Mouse (Mus musculus): Measurements from ENCODE around the gene Prn. TPM values are rescaled to one million over a fixed set of nuclear protein-coding genes. Genes with fewer than 3 reads are reported as not detected.

The Prn gene
- polyA plus RNA-seq, 1 experiment from 2014 or later: 0.35 TPM

DNA sequence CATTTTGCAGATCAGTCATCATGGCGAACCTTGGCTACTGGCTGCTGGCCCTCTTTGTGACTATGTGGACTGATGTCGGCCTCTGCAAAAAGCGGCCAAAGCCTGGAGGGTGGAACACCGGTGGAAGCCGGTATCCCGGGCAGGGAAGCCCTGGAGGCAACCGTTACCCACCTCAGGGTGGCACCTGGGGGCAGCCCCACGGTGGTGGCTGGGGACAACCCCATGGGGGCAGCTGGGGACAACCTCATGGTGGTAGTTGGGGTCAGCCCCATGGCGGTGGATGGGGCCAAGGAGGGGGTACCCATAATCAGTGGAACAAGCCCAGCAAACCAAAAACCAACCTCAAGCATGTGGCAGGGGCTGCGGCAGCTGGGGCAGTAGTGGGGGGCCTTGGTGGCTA is 26.7 kb downstream of the Prn start:
- peaks cover 14% of the 10 kb centered on the region for H3K36me3 ChIP-seq
- H3K4me2 ChIP-seq: no peak overlapping the region
- no peaks in the 10 kb centered on the region for H3K27me3 ChIP-seq
- no peak overlapping the region for H3K4me3 ChIP-seq
- ATAC-seq (ENCODE audit: insufficient number of reproducible peaks, insufficient read depth, low FRiP score, low TSS enrichment, low read depth): no peak
- no peaks in the 10 kb centered on the region for H3K9me3 ChIP-seq
- WGBS: 97% methylated on average over 10 of the region's 10 CpGs
- no peak overlapping the region for H3K9ac ChIP-seq
- 0 out of 2 replicates have a peak, but pooled peaks cover 8% of the 10 kb centered on the region for H3K4me1 ChIP-seq
- no peak overlapping the region for H3K27ac ChIP-seq

GRCm38 (mm10) chr2:131939404-131940111 is 29.8 kb downstream of the Prn start:
- H3K27me3 ChIP-seq: no peaks in the 10 kb centered on the region
- H3K9ac ChIP-seq: no peak overlapping the region
- H3K27ac ChIP-seq: no peak overlapping the region
- no peaks in the 10 kb centered on the region for H3K4me1 ChIP-seq
- H3K4me2 ChIP-seq: no peak overlapping the region
- WGBS: 38% methylated on average over 8 of the region's 8 CpGs
- H3K9me3 ChIP-seq: no peaks in the 10 kb centered on the region
- ATAC-seq (ENCODE audit: insufficient number of reproducible peaks, insufficient read depth, low FRiP score, low TSS enrichment, low read depth): no peak
- H3K4me3 ChIP-seq: no peak overlapping the region
- H3K36me3 ChIP-seq: peaks cover 14% of the 10 kb centered on the region

DNA sequence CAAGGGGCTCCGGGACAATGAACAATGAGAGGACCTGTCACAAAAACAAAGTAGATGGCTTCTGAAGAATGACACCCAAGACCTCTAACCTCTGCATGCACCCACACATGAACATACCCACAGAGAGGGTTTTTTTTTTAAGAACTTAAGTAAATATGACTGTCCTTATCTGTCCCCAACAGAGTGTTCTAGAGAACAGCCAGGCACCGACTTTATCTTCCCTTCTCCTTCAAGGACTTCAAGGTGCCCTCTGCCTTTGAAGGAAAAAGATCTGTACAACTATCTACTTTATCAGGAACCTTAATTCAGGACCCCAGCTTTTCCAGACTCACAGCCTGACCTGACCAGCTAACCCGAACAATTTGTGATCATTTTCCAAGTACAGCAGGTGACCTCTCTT is 30.7 kb downstream of the Prn start:
- Histone ChIP-seq H3K4me2 (no peak overlapping the region), H3K27me3 (no peaks in the 10 kb centered on the region), H3K9ac (no peak overlapping the region), H3K9me3 (no peaks in the 10 kb centered on the region), H3K36me3 (peaks cover 14% of the 10 kb centered on the region), H3K4me3 (no peak overlapping the region), H3K4me1 (no peaks in the 10 kb centered on the region), H3K27ac (no peak overlapping the region)
- 84% methylated on average over 3 of the region's 3 CpGs for WGBS
- no peak for ATAC-seq (ENCODE audit: insufficient number of reproducible peaks, insufficient read depth, low FRiP score, low TSS enrichment, low read depth)

GRCm38 (mm10) chr2:131941501-131941900 is 31.7 kb downstream of the Prn start:
- no peaks in the 10 kb centered on the region for H3K4me1 ChIP-seq
- no peaks in the 10 kb centered on the region for H3K9me3 ChIP-seq
- ATAC-seq (ENCODE audit: insufficient number of reproducible peaks, insufficient read depth, low FRiP score, low TSS enrichment, low read depth): no peak
- no peak overlapping the region for H3K9ac ChIP-seq
- H3K36me3 ChIP-seq: peaks cover 11% of the 10 kb centered on the region
- no peak overlapping the region for H3K4me3 ChIP-seq
- no peaks in the 10 kb centered on the region for H3K27me3 ChIP-seq
- H3K4me2 ChIP-seq: no peak overlapping the region
- 77% methylated on average over 6 of the region's 6 CpGs for WGBS
- H3K27ac ChIP-seq: no peak overlapping the region

GRCm38 (mm10) chr2:131944370-131944769 is 34.6 kb downstream of the Prn start:
- Histone ChIP-seq H3K9me3 (no peaks in the 10 kb centered on the region), H3K4me3 (no peak overlapping the region), H3K4me2 (no peak overlapping the region), H3K27ac (no peak overlapping the region), H3K27me3 (no peaks in the 10 kb centered on the region), H3K9ac (no peak overlapping the region), H3K4me1 (0 out of 2 replicates have a peak, but pooled peaks cover 3% of the 10 kb centered on the region), H3K36me3 (no peaks in the 10 kb centered on the region)
- WGBS: 33% methylated on average over 1 of the region's 1 CpGs
- ATAC-seq (ENCODE audit: insufficient number of reproducible peaks, insufficient read depth, low FRiP score, low TSS enrichment, low read depth): no peak

DNA sequence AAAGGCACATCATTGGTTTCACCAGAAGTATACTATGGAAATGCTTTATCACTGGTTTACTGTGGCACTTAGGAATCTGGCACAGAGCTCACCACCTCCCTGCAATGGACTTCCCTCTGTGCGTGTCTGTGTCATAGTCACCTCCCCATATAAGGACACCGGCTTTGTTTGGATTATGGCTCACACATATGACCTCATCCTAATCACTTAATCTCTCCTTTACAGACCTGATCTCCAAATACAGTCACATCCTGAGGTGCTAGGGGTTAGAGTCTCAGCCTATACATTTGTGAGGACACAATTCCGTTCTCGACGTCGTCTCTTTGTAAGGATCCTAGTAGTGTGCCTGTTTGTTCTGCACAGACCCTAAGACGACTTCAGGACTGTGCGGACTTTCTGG is 35.5 kb downstream of the Prn start:
- H3K4me1 ChIP-seq: 0 out of 2 replicates have a peak, but pooled peaks cover 7% of the 10 kb centered on the region
- no peak overlapping the region for H3K4me3 ChIP-seq
- H3K4me2 ChIP-seq: no peak overlapping the region
- no peak for ATAC-seq (ENCODE audit: insufficient number of reproducible peaks, insufficient read depth, low FRiP score, low TSS enrichment, low read depth)
- H3K27ac ChIP-seq: no peak overlapping the region
- no peaks in the 10 kb centered on the region for H3K36me3 ChIP-seq
- no peak overlapping the region for H3K9ac ChIP-seq
- H3K27me3 ChIP-seq: peaks cover 3% of the 10 kb centered on the region; the same call in 1 of the 2 replicates
- WGBS: 79% methylated on average over 8 of the region's 8 CpGs
- no peaks in the 10 kb centered on the region for H3K9me3 ChIP-seq

DNA sequence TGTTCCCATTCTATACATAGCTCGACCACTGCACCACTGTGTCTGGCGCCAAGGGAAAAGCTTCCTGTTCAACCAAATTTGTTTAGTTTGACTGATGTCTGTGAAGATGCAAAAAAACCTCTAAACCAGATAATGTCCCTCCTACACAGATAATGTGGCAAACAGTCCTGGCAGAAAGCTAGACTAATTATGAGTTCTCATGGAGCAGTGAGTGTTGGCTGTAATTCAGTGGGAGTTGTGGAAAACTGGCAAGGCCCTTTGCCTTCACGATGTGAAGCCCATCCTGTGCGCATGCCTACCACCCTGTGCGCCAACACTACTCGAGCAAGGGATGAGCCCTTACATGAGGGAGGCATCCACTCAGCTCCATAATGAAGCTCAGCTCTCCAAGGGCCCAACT is 36.0 kb downstream of the Prn start:
- H3K4me2 ChIP-seq: no peak overlapping the region
- no peak overlapping the region for H3K27ac ChIP-seq
- no peak overlapping the region for H3K9ac ChIP-seq
- H3K4me1 ChIP-seq: 0 out of 2 replicates have a peak, but pooled peaks cover 12% of the 10 kb centered on the region
- H3K27me3 ChIP-seq: peaks cover 8% of the 10 kb centered on the region
- H3K36me3 ChIP-seq: no peaks in the 10 kb centered on the region
- no peak overlapping the region for H3K4me3 ChIP-seq
- no peaks in the 10 kb centered on the region for H3K9me3 ChIP-seq
- 89% methylated on average over 6 of the region's 6 CpGs for WGBS
- ATAC-seq (ENCODE audit: insufficient number of reproducible peaks, insufficient read depth, low FRiP score, low TSS enrichment, low read depth): no peak

- Histone ChIP-seq H3K9ac (no peak overlapping the region), H3K27ac (no peak overlapping the region), H3K4me2 (no peak overlapping the region), H3K27me3 (peaks cover 13% of the 10 kb centered on the region), H3K36me3 (no peaks in the 10 kb centered on the region), H3K9me3 (no peaks in the 10 kb centered on the region), H3K4me3 (no peak overlapping the region), H3K4me1 (0 out of 2 replicates have a peak, but pooled peaks cover 13% of the 10 kb centered on the region)
- ATAC-seq (ENCODE audit: insufficient number of reproducible peaks, insufficient read depth, low FRiP score, low TSS enrichment, low read depth): no peak
- WGBS: 84% methylated on average over 16 of the region's 16 CpGs
Observed at GRCm38 (mm10) chr2:131946351-131946750, 36.6 kb downstream of the Prn start.

GRCm38 (mm10) chr2:131948156-131948555 is 38.4 kb downstream of the Prn start:
- WGBS: 77% methylated on average over 3 of the region's 3 CpGs
- H3K4me3 ChIP-seq: no peak overlapping the region
- no peak overlapping the region for H3K9ac ChIP-seq
- H3K4me1 ChIP-seq: peaks cover 20% of the 10 kb centered on the region; the same call in 1 of the 2 replicates
- H3K4me2 ChIP-seq: no peak overlapping the region
- no peaks in the 10 kb centered on the region for H3K9me3 ChIP-seq
- no peak for ATAC-seq (ENCODE audit: insufficient number of reproducible peaks, insufficient read depth, low FRiP score, low TSS enrichment, low read depth)
- H3K36me3 ChIP-seq: no peaks in the 10 kb centered on the region
- no peak overlapping the region for H3K27ac ChIP-seq
- peaks cover 31% of the 10 kb centered on the region for H3K27me3 ChIP-seq

- WGBS: 58% methylated on average over 11 of the region's 11 CpGs
- Histone ChIP-seq H3K36me3 (no peaks in the 10 kb centered on the region), H3K4me1 (peaks cover 24% of the 10 kb centered on the region; the same call in 1 of the 2 replicates), H3K9ac (no peak overlapping the region), H3K9me3 (no peaks in the 10 kb centered on the region), H3K27ac (no peak overlapping the region), H3K4me3 (no peak overlapping the region), H3K4me2 (no peak overlapping the region), H3K27me3 (peaks cover 40% of the 10 kb centered on the region)
- ATAC-seq (ENCODE audit: insufficient number of reproducible peaks, insufficient read depth, low FRiP score, low TSS enrichment, low read depth): no peak
Observed at GRCm38 (mm10) chr2:131948916-131949639, 39.3 kb downstream of the Prn start.

DNA sequence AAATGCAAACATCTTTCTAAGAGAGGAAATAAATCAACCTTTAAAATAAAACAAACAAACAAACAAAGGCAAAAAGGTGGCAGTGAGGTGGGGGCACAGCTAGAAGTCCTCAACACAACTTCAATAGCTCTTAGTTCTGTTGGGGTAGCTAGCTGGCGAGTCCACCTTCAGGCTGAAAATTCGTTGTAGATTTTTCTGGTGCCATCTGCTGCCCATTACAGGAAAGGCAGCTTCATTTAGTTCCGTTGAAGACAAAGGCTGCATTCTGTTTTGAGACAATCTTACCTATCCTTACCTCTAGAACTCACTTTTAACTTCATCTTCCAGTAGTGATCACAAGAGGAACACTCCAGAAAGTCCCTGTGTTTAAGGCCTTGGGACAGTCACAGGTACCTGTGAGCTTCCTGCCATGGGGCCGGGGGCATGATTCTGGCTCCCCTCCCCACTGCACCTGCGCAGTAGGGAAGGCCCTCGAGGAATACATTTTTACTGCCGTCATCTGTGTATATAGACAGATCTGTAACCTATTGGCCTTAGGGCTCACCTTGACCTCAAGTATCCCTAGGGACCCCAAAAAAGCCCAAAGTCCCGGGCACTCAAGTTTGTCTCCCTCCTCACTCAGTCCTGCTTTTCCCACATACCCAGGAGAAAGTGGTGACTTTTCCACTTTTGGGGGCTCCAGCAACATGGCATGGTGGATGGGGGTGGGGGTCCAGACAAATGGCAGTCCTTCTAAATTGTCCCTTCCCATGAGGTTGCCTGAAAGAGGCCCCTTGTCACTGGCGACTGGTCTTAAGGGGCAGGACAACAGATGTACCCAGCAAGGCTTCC is 40.2 kb downstream of the Prn start:
- Histone ChIP-seq H3K4me2 (no peak overlapping the region; the same call in 1 of the 2 replicates), H3K27ac (no peak overlapping the region), H3K36me3 (no peaks in the 10 kb centered on the region), H3K9me3 (no peaks in the 10 kb centered on the region), H3K27me3 (peaks cover 48% of the 10 kb centered on the region), H3K4me1 (peaks cover 24% of the 10 kb centered on the region; the same call in 1 of the 2 replicates), H3K9ac (no peak overlapping the region), H3K4me3 (no peak overlapping the region)
- WGBS: 41% methylated on average over 9 of the region's 9 CpGs
- ATAC-seq (ENCODE audit: insufficient number of reproducible peaks, insufficient read depth, low FRiP score, low TSS enrichment, low read depth): no peak

Measured in embryonic facial prominence, embryonic 13.5 days (tissue).